Mouse (Mus musculus): ENCODE data around the gene Fgl2. TPM values are rescaled to one million over a fixed set of nuclear protein-coding genes. Genes with fewer than 3 reads are reported as not detected.

The Fgl2 gene
- total RNA-seq, 2 experiments from 2014 or later: 1.4 TPM

- TF ChIP-seq CTCF (IDR thresholded peaks at IDR 0.05): no peak
- Histone ChIP-seq H3K4me3 (no peak overlapping the region), H3K27ac (no peak overlapping the region)
- DNase-seq (ENCODE audit: extremely low spot score in 1 of 2, low spot score in 2 of 2): no peak
- intact Hi-C loops (cut with DNase I): no loop called here
Measured at GRCm38 (mm10) chr5:21386432-21386831, 14.0 kb downstream of the Fgl2 start.

GRCm38 (mm10) chr5:21387340-21387739 lies 14.9 kb downstream of the Fgl2 start:
- no peak for DNase-seq (ENCODE audit: extremely low spot score in 1 of 2, low spot score in 2 of 2)
- no peak for TF ChIP-seq CTCF (IDR thresholded peaks at IDR 0.05)
- intact Hi-C loops (cut with DNase I): no loop called here

GRCm38 (mm10) chr5:21388855-21389254 lies 16.4 kb downstream of the Fgl2 start:
- intact Hi-C loops (cut with DNase I): no loop called here
- no peak overlapping the region for H3K4me3 ChIP-seq

More at GRCm38 (mm10) chr5:21387340-21387739, 14.9 kb downstream of the Fgl2 start:
- H3K27ac ChIP-seq: no peak overlapping the region
- H3K4me3 ChIP-seq: no peak overlapping the region

GRCm38 (mm10) chr5:21391616-21392384 lies 19.4 kb downstream of the Fgl2 start:
- DNase-seq (ENCODE audit: extremely low spot score in 1 of 2, low spot score in 2 of 2): no peak
- intact Hi-C loops (cut with DNase I): no loop called here
- no peak for TF ChIP-seq CTCF (IDR thresholded peaks at IDR 0.05)
- H3K4me3 ChIP-seq: no peak overlapping the region
- no peak overlapping the region for H3K27ac ChIP-seq

More at GRCm38 (mm10) chr5:21388855-21389254, 16.4 kb downstream of the Fgl2 start:
- DNase-seq (ENCODE audit: extremely low spot score in 1 of 2, low spot score in 2 of 2): no peak
- TF ChIP-seq CTCF (IDR thresholded peaks at IDR 0.05): no peak
- no peak overlapping the region for H3K27ac ChIP-seq

GRCm38 (mm10) chr5:21394562-21394961 lies 22.1 kb downstream of the Fgl2 start:
- H3K27ac ChIP-seq: no peak overlapping the region
- no peak for TF ChIP-seq CTCF (IDR thresholded peaks at IDR 0.05)
- no peak overlapping the region for H3K4me3 ChIP-seq
- intact Hi-C loops (cut with DNase I): no loop called here
- no peak for DNase-seq (ENCODE audit: extremely low spot score in 1 of 2, low spot score in 2 of 2)

DNA sequence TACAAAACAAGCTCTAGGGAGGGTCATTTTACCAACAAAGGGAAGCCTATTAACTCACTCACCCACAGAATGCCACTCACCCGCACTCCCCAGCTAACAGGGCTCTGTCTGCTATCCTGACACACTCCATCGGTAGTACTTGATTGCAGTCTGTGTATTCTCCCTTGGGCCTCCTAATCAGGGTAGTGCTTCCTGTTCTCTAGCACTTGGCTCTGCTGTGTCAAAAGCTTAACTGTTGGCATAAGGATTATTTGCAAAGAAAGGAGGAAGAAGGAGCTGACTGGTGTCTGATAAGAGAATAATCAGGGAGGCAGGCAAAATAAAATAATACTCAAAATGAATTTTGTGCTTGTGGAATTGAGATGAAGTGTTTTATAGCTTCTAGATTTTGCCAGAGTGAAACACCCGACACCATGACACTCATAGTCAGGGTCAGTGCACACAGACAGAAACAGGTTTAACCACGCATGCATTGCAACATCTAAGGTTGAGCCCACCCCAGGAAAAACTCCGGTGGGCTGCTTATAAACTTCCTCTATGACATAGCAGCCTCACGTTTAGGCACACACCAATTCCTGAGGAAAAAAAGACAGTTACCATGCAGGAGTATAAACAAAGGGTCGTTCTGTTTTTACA lies 22.9 kb downstream of the Fgl2 start:
- no peak for TF ChIP-seq CTCF (IDR thresholded peaks at IDR 0.05)
- H3K27ac ChIP-seq: no peak overlapping the region
- DNase-seq (ENCODE audit: extremely low spot score in 1 of 2, low spot score in 2 of 2): no peak
- H3K4me3 ChIP-seq: no peak overlapping the region
- intact Hi-C loops (cut with DNase I): no loop called here

GRCm38 (mm10) chr5:21411261-21411666 lies 38.8 kb downstream of the Fgl2 start:
- H3K27ac ChIP-seq: no peak overlapping the region
- no peak overlapping the region for H3K4me3 ChIP-seq
- intact Hi-C loops (cut with DNase I): no loop called here
- TF ChIP-seq CTCF (IDR thresholded peaks at IDR 0.05): no peak
- no peak for DNase-seq (ENCODE audit: extremely low spot score in 1 of 2, low spot score in 2 of 2)

- no peak for TF ChIP-seq CTCF (IDR thresholded peaks at IDR 0.05)
- Histone ChIP-seq H3K27ac (no peak overlapping the region), H3K4me3 (no peak overlapping the region)
- intact Hi-C loops (cut with DNase I): no loop called here
- no peak for DNase-seq (ENCODE audit: extremely low spot score in 1 of 2, low spot score in 2 of 2)
Measured at GRCm38 (mm10) chr5:21412056-21412455, 39.6 kb downstream of the Fgl2 start.

- no peak overlapping the region for H3K4me3 ChIP-seq
- intact Hi-C loops (cut with DNase I): no loop called here
- TF ChIP-seq CTCF (IDR thresholded peaks at IDR 0.05): no peak
- no peak for DNase-seq (ENCODE audit: extremely low spot score in 1 of 2, low spot score in 2 of 2)
- H3K27ac ChIP-seq: no peak overlapping the region
Measured at GRCm38 (mm10) chr5:21413322-21413721, 40.9 kb downstream of the Fgl2 start.

DNA sequence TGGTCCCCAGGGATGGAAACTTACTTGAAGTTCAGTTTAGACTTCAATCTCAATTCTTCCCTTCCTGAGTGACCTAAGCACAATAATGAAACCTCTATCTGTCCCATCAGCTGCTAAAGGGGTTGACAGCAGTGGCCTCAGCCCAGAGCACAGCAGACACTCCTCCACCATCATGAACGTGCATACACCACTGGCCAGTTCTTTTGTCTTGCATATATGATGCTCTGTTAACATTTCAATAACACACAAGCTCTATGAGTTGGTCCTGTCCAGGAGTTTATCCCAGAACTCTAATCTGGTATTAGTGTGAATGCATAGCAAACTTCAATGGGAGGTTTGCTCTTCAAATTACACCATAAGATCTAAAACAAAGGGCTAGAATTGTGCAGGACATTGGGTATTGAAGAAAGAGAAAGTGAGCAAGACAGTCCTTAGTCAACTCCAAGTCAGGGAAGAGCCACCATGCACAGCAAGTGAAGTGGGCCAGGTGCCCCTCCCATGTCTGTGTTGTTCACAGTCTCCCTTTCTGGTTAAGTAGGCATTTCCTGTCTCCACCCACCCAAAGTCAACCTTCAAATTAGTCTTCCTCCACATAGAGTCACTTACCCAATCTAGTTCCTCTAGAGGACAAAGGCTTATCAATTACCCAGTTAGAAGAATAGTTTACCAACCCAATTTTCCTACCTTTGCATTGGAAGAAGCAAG lies 41.8 kb downstream of the Fgl2 start:
- H3K4me3 ChIP-seq: no peak overlapping the region
- TF ChIP-seq CTCF (IDR thresholded peaks at IDR 0.05): no peak
- no peak overlapping the region for H3K27ac ChIP-seq
- DNase-seq (ENCODE audit: extremely low spot score in 1 of 2, low spot score in 2 of 2): no peak
- intact Hi-C loops (cut with DNase I): no loop called here

DNA sequence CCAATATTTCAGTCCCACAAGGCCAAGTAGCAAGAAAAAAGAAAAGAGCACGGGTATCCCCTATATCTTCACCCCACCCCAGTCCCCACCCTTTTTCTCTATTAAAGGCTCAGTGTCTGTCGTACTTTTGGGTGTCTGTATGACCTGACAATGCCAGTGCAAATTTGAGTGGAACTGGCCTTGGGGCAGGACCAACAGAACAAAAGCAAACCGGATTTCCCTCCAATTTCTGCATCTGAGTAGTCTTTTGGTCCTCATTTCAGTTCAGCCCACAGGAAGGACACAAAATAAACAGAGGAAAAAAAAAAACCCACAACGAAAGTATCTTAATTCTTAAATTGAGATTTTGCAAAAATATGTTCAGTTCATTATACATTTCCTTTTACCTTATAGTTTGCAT lies 46.2 kb downstream of the Fgl2 start:
- H3K27ac ChIP-seq: no peak overlapping the region
- intact Hi-C loops (cut with DNase I): no loop called here
- no peak for DNase-seq (ENCODE audit: extremely low spot score in 1 of 2, low spot score in 2 of 2)
- TF ChIP-seq CTCF (IDR thresholded peaks at IDR 0.05): no peak
- no peak overlapping the region for H3K4me3 ChIP-seq

DNA sequence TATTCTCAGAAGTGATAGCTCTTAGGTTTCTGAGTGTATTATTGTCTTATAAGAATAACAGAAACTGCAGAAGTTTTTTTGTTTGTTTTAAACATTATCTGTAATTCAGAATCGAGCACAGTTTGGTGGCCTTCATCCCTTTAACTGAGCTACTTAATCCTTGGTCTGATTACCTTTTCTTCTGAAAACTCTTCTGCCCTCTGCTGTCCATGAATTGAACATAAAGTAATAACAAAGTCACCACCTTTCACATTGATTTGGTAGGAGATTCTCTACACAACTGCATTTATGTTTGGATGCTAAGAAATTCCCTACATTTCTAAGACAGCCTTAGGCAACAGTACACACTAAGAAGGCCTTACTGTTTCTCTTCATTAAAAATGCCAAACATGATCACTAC lies 48.2 kb downstream of the Fgl2 start:
- H3K27ac ChIP-seq: no peak overlapping the region
- intact Hi-C loops (cut with DNase I): loop anchor here (2.0 kb wide), 1 partner anchor 94 kb away; no protein-coding TSS in a partner anchor
- peak; percentile 57 for TF ChIP-seq CTCF (IDR thresholded peaks at IDR 0.05)
- DNase-seq (ENCODE audit: extremely low spot score in 1 of 2, low spot score in 2 of 2): no peak
- H3K4me3 ChIP-seq: no peak overlapping the region
